Mouse (Mus musculus) C2C12 (cell line): ENCODE data around the gene Col18a1.

Source experiments
- CEBPB ChIP-seq: IDR thresholded peaks from one replicate; pipeline ENCODE4 v1.6.1; 2011; ENCODE audit warnings: low read depth, mild to moderate bottlenecking, control low read depth, moderate library complexity
- CTCF ChIP-seq: IDR thresholded peaks from one replicate; pipeline ENCODE4 v1.5.1; 2011; ENCODE audit not compliant: control insufficient read depth, insufficient read depth, insufficient read length

- TF ChIP-seq CTCF (no peak), CEBPB (no peak)
Observed at GRCm38 (mm10) chr10:77119437-77119836, 46.9 kb downstream of the Col18a1 start.
